Mouse (Mus musculus): ENCODE measurements around the gene Apaf1. TPM values are rescaled to one million over a fixed set of nuclear protein-coding genes. Genes with fewer than 3 reads are reported as not detected.

The Apaf1 gene
- polyA plus RNA-seq, 1 experiment from 2014 or later: 29.1 TPM

DNA sequence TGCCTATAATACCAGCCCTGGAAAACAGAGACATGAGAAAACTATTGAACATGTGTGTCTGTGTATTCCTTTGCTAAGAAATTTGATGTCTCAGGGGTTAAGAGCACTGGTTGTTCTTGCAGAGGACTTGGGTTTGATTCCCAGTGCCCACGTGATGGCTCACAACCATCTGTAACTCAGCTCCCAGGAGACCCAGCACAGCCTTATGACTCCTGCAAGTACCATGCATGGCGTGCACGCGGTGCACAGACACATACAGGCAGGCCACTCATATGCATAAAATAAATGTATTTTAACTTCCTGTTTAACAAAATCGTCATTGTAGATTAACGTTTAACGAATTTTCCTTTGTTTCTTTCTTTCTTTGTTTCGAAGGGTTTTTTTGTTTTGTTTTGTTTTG, 15.5 kb upstream of the Apaf1 start:
- Histone ChIP-seq H3K9ac (ENCODE audit: low read length) (no peak overlapping the region), H3K27ac (replicated peaks; ENCODE audit: low read depth, low read length) (no peak overlapping the region), H3K4me1 (ENCODE audit: control insufficient read depth, insufficient read depth, low read length) (no peaks in the 10 kb centered on the region), H3K4me2 (ENCODE audit: low read depth, severe bottlenecking) (no peak overlapping the region), H3K4me3 (ENCODE audit: low read depth, low read length) (no peak overlapping the region), H3K9me3 (ENCODE audit: control insufficient read depth, low read length) (no peaks in the 10 kb centered on the region), H3K27me3 (ENCODE audit: control insufficient read depth, insufficient read depth, low read length) (no peaks in the 10 kb centered on the region), H3K36me3 (ENCODE audit: control insufficient read depth, insufficient read depth, low read length) (no peaks in the 10 kb centered on the region; the same call in 1 of the 2 replicates)
- DNase-seq (ENCODE audit: low spot score) (no peak), ATAC-seq (ENCODE audit: insufficient number of reproducible peaks, low FRiP score, low TSS enrichment, low read depth) (no peak)
- WGBS: 92% methylated on average over 8 of the region's 8 CpGs

DNA sequence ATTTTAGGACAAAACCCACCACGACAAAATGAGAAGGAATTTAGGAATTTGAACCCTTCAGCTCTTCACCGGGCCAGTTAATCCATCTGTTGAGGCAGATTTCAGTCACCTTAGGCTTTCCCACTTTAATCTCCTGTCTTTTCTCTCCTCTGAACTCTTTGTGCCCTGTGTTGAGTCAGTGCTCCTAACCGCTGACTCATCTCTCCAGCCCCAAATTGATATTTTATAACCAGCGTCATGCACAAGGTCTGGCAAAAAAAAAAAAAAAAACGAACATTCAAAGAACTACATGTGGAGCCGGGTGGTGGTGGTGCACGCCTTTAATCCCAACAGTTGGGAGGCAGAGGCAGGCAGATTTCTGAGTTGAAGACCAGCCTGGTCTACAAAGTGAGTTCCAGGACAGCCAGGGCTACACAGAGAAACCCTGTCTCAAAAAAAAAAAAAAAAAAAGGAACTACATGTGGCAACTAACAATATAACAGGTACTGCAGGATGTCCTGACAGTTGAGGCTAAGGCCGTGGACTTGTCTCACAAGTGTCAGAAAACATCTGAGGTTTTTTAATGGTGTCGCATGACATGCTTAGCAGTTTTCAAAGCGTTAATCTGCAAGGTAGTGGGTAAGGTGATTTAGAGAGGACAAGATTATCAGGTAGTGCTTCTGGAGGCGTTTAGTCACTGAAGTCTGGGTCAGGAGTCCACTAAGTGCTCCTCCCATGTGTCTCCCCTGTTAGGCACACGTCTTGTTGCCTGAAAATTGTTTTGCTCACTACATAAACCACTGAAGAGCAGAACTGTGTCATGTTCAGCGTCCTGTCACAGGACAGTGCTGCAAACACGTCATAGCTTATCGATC, 11.9 kb upstream of the Apaf1 start:
- Histone ChIP-seq H3K27ac (replicated peaks; ENCODE audit: low read depth, low read length) (no peak overlapping the region), H3K9me3 (ENCODE audit: control insufficient read depth, low read length) (no peaks in the 10 kb centered on the region), H3K27me3 (ENCODE audit: control insufficient read depth, insufficient read depth, low read length) (no peaks in the 10 kb centered on the region), H3K9ac (ENCODE audit: low read length) (no peak overlapping the region), H3K4me1 (ENCODE audit: control insufficient read depth, insufficient read depth, low read length) (no peaks in the 10 kb centered on the region), H3K36me3 (ENCODE audit: control insufficient read depth, insufficient read depth, low read length) (no peaks in the 10 kb centered on the region; the same call in 1 of the 2 replicates), H3K4me2 (ENCODE audit: low read depth, severe bottlenecking) (no peak overlapping the region), H3K4me3 (ENCODE audit: low read depth, low read length) (no peak overlapping the region)
- ATAC-seq (ENCODE audit: insufficient number of reproducible peaks, low FRiP score, low TSS enrichment, low read depth): no peak
- DNase-seq (ENCODE audit: low spot score): no peak
- 86% methylated on average over 15 of the region's 15 CpGs for WGBS

DNA sequence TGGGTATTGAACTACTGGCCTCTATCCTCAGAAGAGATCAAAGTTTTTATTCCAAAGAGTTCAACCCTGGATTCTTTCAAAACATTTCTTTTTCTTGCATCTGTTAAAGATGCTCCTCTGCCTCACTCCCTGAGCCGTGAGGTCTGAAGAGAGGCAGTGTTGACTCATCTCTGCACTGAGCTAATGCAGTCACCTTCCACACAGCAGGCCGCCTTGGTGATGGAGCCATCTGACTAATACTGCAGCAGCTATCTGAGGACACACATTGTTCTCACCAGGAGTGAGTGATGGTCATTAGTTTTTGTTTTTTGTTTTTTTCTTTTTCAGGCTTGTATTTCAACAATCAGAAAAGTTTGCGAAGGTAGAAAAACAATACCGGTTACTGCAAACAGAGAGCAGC, 10.2 kb upstream of the Apaf1 start:
- no peaks in the 10 kb centered on the region for H3K27me3 ChIP-seq (ENCODE audit: control insufficient read depth, insufficient read depth, low read length)
- ATAC-seq (ENCODE audit: insufficient number of reproducible peaks, low FRiP score, low TSS enrichment, low read depth): no peak
- H3K9me3 ChIP-seq (ENCODE audit: control insufficient read depth, low read length): no peaks in the 10 kb centered on the region
- no peaks in the 10 kb centered on the region for H3K4me1 ChIP-seq (ENCODE audit: control insufficient read depth, insufficient read depth, low read length)
- H3K4me3 ChIP-seq (ENCODE audit: low read depth, low read length): no peak overlapping the region
- no peak overlapping the region for H3K4me2 ChIP-seq (ENCODE audit: low read depth, severe bottlenecking)
- no peak overlapping the region for H3K27ac ChIP-seq (replicated peaks; ENCODE audit: low read depth, low read length)
- DNase-seq (ENCODE audit: low spot score): no peak
- H3K36me3 ChIP-seq (ENCODE audit: control insufficient read depth, insufficient read depth, low read length): no peaks in the 10 kb centered on the region; the same call in 1 of the 2 replicates
- H3K9ac ChIP-seq (ENCODE audit: low read length): no peak overlapping the region
- 89% methylated on average over 4 of the region's 4 CpGs for WGBS

DNA sequence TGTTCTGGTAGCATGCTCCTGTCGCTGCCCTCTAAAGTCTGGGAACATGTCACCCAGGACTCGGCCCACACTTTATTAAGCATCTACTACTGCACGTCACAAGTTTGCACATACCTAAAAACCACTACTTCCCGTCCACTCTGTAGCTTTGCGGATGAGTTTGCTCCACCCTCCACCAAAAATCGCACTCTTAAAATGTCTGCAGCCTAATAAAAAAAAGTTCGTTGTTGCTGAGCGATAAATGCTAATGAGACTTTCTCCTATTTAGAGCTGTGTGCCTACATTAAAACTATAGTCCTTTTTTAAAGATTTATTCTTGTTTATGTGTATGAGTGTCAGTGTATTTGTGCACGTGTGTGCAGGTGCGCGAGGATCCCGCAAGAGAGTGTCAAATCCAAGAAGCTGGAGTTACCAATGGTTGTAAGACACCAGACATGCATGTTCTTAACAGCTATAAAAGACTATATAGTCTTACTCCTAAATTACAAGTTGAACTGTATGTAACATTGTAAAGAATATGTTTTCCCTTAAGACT, 890 bp upstream of the Apaf1 start:
- H3K9ac ChIP-seq (ENCODE audit: low read length): peak overlapping the region; percentile 76
- peak overlapping the region; percentile 94 for H3K4me3 ChIP-seq (ENCODE audit: low read depth, low read length)
- H3K9me3 ChIP-seq (ENCODE audit: control insufficient read depth, low read length): no peaks in the 10 kb centered on the region
- no peak; the same call in 1 of the 2 replicates for ATAC-seq (ENCODE audit: insufficient number of reproducible peaks, low FRiP score, low TSS enrichment, low read depth)
- peak overlapping the region; percentile 64 for H3K4me2 ChIP-seq (ENCODE audit: low read depth, severe bottlenecking)
- H3K36me3 ChIP-seq (ENCODE audit: control insufficient read depth, insufficient read depth, low read length): no peaks in the 10 kb centered on the region
- 0 out of 2 replicates have a peak overlapping the region, but pooled peaks have one; percentile 18 for H3K27ac ChIP-seq (replicated peaks; ENCODE audit: low read depth, low read length)
- no peaks in the 10 kb centered on the region for H3K4me1 ChIP-seq (ENCODE audit: control insufficient read depth, insufficient read depth, low read length)
- 52% methylated on average over 12 of the region's 12 CpGs for WGBS
- H3K27me3 ChIP-seq (ENCODE audit: control insufficient read depth, insufficient read depth, low read length): no peaks in the 10 kb centered on the region
- no peak for DNase-seq (ENCODE audit: low spot score)

DNA sequence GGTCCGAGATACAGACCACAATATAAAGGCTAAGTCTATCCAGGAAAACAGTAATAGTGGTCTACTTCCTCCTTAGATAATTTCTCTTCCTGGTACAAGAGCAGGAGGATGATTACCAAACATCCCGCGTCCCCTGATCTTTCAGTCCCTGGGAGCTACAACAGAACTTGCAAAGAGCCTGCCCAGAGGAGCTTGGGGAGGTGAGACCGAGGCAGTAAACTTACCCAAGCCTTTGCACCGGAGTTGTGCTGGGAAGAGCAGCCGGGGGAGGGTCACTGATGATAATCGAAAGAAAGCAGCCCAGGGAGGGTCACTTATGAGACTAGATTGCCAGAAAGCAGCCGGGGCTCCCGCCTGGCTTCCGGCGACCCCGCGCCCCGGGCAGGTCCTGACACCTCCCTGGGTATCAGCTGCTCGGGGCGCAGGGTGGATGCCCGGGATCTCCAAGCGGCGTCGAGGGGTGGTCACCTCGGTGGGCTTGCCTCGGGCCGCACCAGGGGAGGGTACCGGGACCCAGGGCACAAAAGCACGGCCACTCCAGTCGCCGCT, 537 bp downstream of the Apaf1 start:
- Histone ChIP-seq H3K9me3 (ENCODE audit: control insufficient read depth, low read length) (no peaks in the 10 kb centered on the region), H3K4me1 (ENCODE audit: control insufficient read depth, insufficient read depth, low read length) (no peaks in the 10 kb centered on the region), H3K9ac (ENCODE audit: low read length) (peak overlapping the region; percentile 87), H3K27me3 (ENCODE audit: control insufficient read depth, insufficient read depth, low read length) (no peaks in the 10 kb centered on the region), H3K4me2 (ENCODE audit: low read depth, severe bottlenecking) (peak overlapping the region; percentile 54), H3K27ac (replicated peaks; ENCODE audit: low read depth, low read length) (peak overlapping the region; percentile 15; the same call in 1 of the 2 replicates), H3K4me3 (ENCODE audit: low read depth, low read length) (peak overlapping the region; percentile 94), H3K36me3 (ENCODE audit: control insufficient read depth, insufficient read depth, low read length) (peaks cover 2% of the 10 kb centered on the region; the same call in 1 of the 2 replicates)
- ATAC-seq (ENCODE audit: insufficient number of reproducible peaks, low FRiP score, low TSS enrichment, low read depth) (peak; percentile 32), DNase-seq (ENCODE audit: low spot score) (no peak)
- under 1% methylated on average over 23 of the region's 27 CpGs for WGBS

DNA sequence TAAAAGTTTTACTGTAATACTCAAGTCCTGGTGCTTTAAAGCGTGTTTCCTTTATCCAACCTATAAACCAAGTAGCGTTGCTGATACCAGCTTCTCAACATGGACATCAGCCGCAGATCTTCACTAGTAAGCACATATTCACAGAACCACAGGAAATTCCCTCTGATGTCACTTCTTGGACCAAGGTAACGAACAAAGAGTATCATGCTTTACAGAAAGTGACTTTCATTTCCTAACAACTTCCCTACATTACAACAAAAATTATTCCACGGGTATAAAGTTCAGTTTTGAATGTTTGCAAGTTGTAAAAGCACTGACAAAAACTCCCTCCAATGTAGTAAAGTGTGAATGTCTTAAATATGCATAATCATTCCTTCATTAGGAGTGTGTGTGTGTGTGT, 2.0 kb downstream of the Apaf1 start:
- no peaks in the 10 kb centered on the region for H3K9me3 ChIP-seq (ENCODE audit: control insufficient read depth, low read length)
- H3K27ac ChIP-seq (replicated peaks; ENCODE audit: low read depth, low read length): no peak overlapping the region
- no peak for ATAC-seq (ENCODE audit: insufficient number of reproducible peaks, low FRiP score, low TSS enrichment, low read depth)
- H3K4me3 ChIP-seq (ENCODE audit: low read depth, low read length): no peak overlapping the region
- 91% methylated on average over 5 of the region's 5 CpGs for WGBS
- H3K27me3 ChIP-seq (ENCODE audit: control insufficient read depth, insufficient read depth, low read length): no peaks in the 10 kb centered on the region
- peaks cover 2% of the 10 kb centered on the region; the same call in 1 of the 2 replicates for H3K36me3 ChIP-seq (ENCODE audit: control insufficient read depth, insufficient read depth, low read length)
- no peaks in the 10 kb centered on the region for H3K4me1 ChIP-seq (ENCODE audit: control insufficient read depth, insufficient read depth, low read length)
- no peak overlapping the region for H3K4me2 ChIP-seq (ENCODE audit: low read depth, severe bottlenecking)
- no peak for DNase-seq (ENCODE audit: low spot score)
- H3K9ac ChIP-seq (ENCODE audit: low read length): no peak overlapping the region

DNA sequence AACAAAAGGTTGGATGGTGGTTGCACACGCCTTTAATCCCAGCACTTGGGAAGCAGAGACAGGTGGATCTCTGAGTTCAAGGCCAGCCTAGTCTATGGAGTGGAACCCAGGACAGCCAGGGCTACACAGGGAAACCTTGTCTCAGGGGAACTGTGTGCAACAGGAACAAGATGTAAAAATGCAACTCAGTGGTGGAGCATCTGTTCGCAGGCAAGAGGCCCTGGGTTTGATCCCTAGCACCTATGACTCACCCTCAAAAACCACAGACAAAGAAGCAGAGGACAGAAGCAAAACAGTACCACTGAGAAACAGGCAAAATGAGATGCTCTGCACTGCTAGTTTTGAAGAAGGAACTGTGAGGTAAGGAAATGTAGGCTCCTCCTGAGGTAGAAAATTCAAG, 5.9 kb downstream of the Apaf1 start:
- Histone ChIP-seq H3K4me1 (ENCODE audit: control insufficient read depth, insufficient read depth, low read length) (no peaks in the 10 kb centered on the region), H3K27me3 (ENCODE audit: control insufficient read depth, insufficient read depth, low read length) (no peaks in the 10 kb centered on the region), H3K9ac (ENCODE audit: low read length) (no peak overlapping the region), H3K27ac (replicated peaks; ENCODE audit: low read depth, low read length) (no peak overlapping the region), H3K4me2 (ENCODE audit: low read depth, severe bottlenecking) (no peak overlapping the region), H3K4me3 (ENCODE audit: low read depth, low read length) (no peak overlapping the region), H3K36me3 (ENCODE audit: control insufficient read depth, insufficient read depth, low read length) (peaks cover 2% of the 10 kb centered on the region; the same call in 1 of the 2 replicates), H3K9me3 (ENCODE audit: control insufficient read depth, low read length) (no peaks in the 10 kb centered on the region)
- WGBS: 84% methylated on average over 2 of the region's 2 CpGs
- DNase-seq (ENCODE audit: low spot score) (no peak), ATAC-seq (ENCODE audit: insufficient number of reproducible peaks, low FRiP score, low TSS enrichment, low read depth) (no peak)

DNA sequence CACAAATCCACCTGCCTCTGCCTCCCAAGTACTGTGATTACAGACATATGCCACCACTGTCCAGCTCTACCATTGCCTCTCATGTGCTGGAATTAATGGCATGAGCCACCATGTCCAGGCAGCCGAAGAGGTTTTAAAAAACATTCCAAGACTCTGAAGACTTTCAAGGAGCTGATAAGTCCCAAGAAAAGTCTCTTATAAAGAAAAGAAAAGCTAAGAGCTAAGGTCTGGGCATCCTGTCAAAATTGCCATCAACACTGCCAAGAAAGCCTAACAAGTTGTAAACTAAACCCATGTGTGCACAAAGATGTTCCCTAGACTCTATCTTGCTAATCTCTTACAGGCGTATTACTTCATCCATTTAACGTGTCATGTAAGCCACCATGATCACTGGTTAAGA, 9.2 kb downstream of the Apaf1 start:
- Histone ChIP-seq H3K4me3 (ENCODE audit: low read depth, low read length) (no peak overlapping the region), H3K27ac (replicated peaks; ENCODE audit: low read depth, low read length) (no peak overlapping the region), H3K36me3 (ENCODE audit: control insufficient read depth, insufficient read depth, low read length) (peaks cover 4% of the 10 kb centered on the region; the same call in 1 of the 2 replicates), H3K9me3 (ENCODE audit: control insufficient read depth, low read length) (no peaks in the 10 kb centered on the region), H3K4me1 (ENCODE audit: control insufficient read depth, insufficient read depth, low read length) (no peaks in the 10 kb centered on the region), H3K4me2 (ENCODE audit: low read depth, severe bottlenecking) (no peak overlapping the region), H3K9ac (ENCODE audit: low read length) (no peak overlapping the region), H3K27me3 (ENCODE audit: control insufficient read depth, insufficient read depth, low read length) (no peaks in the 10 kb centered on the region)
- 80% methylated on average over 3 of the region's 3 CpGs for WGBS
- ATAC-seq (ENCODE audit: insufficient number of reproducible peaks, low FRiP score, low TSS enrichment, low read depth) (no peak), DNase-seq (ENCODE audit: low spot score) (no peak)

Measured in limb, embryonic 11.5 days (tissue).